Mouse (Mus musculus) kidney, adult 8-10 months (tissue): ENCODE measurements around the gene Cubn.

ENCODE experiments used
- DNase-seq, 2 experiments: peaks; one replicate each; pipeline ENCODE4 v3.0.0; 2022

Gene Cubn

GRCm38 (mm10) chr2:13342325-13342926 is 149.2 kb downstream of the Cubn start:
- DNase-seq, result peak in 1 of 2 experiments; percentile 4

- DNase-seq, result no peak
Observed at GRCm38 (mm10) chr2:13335446-13335845, 156.2 kb downstream of the Cubn start.

- DNase-seq, result no peak
Observed at GRCm38 (mm10) chr2:13329754-13330417, 161.7 kb downstream of the Cubn start.

DNA sequence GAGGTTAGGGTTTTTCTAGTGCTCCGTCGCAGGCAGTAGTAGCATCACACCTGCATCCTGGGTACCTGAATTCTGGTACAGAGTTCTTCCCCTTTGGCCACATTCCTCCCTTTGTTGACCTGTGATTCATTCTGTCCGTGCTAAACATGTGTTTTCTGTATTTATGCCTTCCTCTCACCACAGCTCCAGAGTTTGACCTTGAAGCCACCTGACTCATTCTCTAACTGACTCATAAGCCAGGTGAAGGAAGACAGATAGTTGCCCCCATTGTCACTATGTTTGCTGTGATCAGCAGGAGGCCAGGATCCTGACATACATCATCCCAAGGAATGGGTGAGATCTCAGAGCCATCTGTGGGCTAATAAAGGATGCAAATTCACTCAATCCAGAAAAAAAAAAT is 188.2 kb downstream of the Cubn start:
- no peak for DNase-seq

DNA sequence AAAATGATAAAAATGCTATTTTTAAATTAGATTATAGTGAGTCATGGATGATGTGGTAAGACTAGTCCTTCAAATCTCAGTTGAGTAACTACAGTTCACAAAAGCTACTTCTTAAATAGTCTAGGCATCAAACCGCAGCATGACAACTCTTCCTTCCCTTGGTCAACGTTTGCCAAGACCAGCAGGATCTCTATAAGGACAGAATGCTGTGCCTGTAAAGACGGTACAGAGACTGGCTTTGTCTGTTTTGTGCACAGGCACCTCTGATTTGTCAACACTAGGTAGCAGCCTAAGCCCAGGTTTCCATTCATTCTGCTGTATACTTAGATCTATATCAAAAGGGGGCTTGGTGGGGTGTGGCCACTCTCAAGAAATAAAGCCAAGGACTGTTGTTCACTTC is 192.6 kb downstream of the Cubn start:
- no peak for DNase-seq

GRCm38 (mm10) chr2:13297733-13298132 is 193.9 kb downstream of the Cubn start:
- no peak for DNase-seq

DNA sequence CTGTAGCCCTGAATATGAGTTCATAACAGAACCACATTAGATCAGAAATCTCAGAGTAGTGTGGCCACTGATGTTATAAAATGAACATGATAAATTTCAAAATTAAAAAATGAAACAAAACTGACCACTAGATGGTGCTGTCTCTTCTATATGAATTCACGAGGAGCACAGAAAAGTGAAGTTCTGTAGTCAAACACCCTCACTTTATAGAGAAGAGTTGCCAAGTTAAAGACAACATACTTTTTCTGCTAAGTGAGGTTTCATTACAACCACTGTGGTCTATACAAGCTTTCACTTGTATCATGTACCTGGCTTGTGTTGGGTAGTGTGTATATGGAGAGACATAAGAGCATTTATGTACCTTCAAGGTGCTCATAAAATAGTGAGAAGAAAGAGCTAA is 201.0 kb downstream of the Cubn start:
- DNase-seq, result no peak

DNA sequence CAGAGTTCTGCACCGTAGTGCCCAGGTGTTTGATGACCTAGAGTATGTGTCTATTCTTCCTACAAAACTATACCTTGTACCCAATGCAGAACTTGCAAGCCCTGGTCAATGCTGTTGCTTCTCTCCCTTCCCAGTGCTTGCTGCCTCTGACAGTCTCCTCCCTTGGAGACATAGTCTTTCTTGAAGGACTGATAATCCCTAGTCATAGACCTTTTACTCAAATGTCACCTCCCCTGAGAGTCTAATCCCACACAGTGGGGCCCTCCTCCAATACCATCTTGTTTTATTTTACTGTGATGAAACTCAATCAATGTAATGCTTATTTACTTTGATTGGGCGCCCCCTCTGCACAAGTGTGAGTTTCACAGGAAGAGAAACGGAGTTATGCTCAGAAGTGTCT is 201.5 kb downstream of the Cubn start:
- DNase-seq, result no peak

DNA sequence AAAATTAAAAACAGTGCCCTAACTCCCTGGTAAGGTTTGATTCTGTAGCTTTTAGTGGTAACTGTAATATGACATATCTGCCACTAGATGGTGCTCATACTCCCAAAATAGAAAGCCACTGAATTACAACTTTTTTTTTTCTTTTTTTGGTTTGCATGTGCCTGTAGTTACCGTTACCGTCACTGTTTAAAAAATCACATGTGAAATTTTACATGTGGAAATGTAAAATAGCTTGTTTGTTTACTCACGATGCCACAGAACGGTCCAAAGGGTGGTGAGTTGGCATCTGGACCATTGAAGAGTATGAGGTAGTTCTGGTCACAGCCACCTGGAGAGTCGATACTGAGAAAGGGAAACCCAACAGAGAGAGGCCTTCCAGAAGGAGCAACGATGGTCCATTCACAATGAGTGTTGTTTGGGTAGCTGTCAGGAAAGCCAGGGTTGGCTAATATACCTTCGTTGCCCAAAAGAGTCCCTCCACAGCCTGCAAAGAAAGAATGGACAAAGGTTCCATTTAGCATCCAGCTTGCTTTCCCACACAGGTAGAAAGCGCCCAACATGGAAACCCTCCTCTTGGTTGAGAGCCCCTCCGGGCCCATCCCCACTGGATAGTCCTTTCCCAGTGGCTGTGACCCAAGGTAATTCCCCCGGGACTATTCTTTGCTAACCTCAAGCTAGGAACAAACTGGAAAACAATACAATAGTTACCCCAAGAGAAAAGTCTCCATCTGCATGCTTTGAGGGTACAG is 213.3 kb downstream of the Cubn start:
- DNase-seq, result no peak

DNA sequence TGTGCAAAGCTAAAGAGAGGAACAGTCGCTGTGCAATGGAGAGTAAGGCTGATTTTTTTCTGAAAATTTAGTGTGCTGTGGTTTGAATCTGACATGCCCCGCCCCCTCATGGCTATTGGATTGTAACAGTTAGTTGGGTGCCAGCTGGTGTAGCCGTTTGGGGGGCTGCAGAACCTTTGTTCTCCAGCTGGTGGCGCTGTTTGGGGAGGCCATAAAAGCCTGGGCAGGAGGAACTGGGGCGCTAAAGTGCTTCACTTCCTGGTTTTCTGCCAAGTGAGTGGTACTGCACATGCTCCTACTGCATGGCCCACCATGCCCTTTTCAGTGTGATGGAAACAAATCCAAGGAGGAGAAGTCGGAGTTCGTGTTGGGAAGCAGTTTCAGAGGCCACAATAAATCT is 215.7 kb downstream of the Cubn start:
- DNase-seq, result no peak

GRCm38 (mm10) chr2:13271165-13271957 is 220.3 kb downstream of the Cubn start, which contains the start of gene Rsu1:
Rsu1 (minus strand) TSS chr2:13271415.
- peak; percentile 99 for DNase-seq

DNA sequence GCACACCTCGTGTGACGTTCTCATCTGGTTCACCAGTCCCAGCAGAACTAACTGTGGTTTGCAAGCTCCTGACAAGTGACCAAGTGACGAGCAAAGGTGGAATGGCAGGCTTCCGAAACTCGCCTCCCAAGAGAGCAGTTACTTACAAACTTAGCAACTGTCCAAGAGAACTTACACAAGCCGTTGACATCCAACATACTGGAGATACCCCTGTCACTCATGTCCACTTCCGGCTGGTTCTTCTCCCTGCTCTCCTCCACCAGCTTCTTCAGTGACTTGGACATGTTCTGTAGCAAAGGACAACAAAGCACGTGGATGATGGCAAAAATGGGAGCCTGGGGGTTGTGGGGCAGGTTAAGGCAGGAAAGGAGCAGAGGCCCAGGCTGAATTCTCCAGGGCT is 220.9 kb downstream of the Cubn start:
- DNase-seq, result no peak

GRCm38 (mm10) chr2:13268681-13269293 is 222.8 kb downstream of the Cubn start:
- no peak for DNase-seq

DNA sequence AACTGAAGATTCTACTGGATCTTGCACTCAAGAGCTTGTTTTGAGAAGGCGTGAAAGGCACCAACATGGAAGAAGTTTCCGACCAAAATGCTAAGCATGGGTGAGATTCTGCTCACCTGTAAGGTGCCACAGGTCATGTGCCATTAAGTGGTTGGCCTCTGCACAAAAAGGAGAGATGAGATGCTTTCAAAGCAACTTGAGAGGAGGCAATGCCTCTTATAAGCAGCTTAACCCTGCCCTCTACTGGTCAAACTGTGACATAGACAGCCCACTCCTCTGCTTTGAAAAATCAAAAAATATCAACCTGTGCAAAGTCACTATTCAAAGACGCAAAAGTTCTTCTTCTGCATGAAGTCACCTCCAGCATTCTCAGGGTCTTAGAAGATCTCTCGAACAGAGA is 226.7 kb downstream of the Cubn start:
- no peak for DNase-seq

DNA sequence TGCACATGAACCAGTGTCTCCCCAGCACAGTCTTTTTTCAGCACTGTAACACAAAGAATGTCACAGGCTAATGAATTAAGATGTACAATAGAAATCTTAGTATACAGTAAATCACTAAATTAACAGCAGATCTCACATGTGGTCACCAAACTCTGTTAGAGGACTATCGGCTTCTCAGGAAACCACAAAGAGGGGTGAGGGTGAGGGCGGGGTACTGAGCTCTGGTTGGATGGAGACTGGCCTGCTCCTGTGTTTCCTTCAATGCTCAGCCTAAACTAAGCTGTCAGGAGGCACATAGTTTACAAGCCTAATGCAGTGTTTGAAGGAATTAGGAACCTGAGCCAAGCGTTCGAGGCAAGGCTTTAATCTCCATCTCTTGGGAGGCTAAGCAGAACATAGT is 228.5 kb downstream of the Cubn start:
- DNase-seq, result no peak

- DNase-seq, result no peak
Observed at GRCm38 (mm10) chr2:13258606-13259005, 233.0 kb downstream of the Cubn start.

- DNase-seq, result no peak
Observed at GRCm38 (mm10) chr2:13240711-13241110, 250.9 kb downstream of the Cubn start.

- peak; percentile 22 to 23 for DNase-seq
Observed at GRCm38 (mm10) chr2:13237140-13237901, 254.3 kb downstream of the Cubn start.

GRCm38 (mm10) chr2:13235696-13236095 is 255.9 kb downstream of the Cubn start:
- DNase-seq, result peak in 1 of 2 experiments; percentile 4

- no peak for DNase-seq
Observed at GRCm38 (mm10) chr2:13234796-13235195, 256.8 kb downstream of the Cubn start.

DNA sequence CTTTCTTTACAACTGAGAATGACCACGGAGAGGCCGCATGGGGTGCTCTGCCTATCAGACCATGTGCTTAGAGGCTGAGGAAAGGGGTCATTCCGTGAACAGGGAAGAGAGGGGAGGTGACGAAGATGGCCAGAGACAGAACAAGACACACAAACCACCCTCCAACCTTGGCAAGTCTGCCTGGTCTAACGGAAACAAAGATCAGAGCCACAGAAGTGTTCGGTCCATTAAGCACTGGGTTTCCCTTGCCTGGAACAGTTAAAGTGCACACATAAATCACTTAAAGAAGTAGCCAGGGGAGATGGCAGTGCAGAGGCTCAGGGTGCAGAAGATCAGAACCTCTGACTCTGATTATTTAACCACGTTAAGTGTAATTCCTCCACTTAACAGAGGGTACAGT is 257.7 kb downstream of the Cubn start:
- peak in 1 of 2 experiments; percentile 5 for DNase-seq

DNA sequence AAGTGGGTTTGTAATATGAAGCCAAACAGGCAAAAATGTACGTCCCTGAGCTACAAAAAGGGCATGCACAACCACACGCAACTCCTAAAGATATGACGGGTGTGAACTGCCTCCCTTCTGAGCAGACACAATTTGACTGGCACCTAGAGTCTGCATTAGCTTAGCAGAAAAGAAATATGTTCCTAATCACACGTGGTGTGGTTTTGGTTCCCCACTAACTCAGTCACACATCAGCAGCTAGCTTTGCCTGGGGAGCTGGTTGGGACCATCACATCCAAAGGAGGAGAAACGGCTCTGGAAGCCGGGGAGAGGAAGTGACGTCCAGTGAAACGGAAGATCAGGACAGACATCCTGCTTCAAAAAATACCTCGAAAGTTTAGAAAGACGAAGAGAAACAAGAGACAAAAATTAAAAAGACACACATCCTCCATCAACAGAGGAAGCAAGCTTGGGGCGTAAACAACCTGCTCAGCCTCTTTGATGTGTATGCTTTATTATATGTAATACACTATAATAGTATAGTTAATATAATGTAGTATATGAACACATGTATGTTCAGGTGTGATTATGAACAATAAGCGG is 258.3 kb downstream of the Cubn start:
- no peak for DNase-seq
